Mouse (Mus musculus) large intestine, adult 2 months (tissue): ENCODE results near the gene Atp2c2. TPM values are rescaled to one million over a fixed set of nuclear protein-coding genes. Genes with fewer than 3 reads are reported as not detected.

ENCODE experiments used
- DNase-seq: peaks from one replicate; pipeline ENCODE4 v3.0.0-alpha.2; 2012; ENCODE audit warnings: low read depth, low spot score
- WGBS: fragments of 180-500 bp; shearing (Covaris S2); methylation state at CpG from one replicate; pipeline ENCODE4 v1.1.7; 2018; 5-methylcytosine and 5-hydroxymethylcytosine counted together
- polyA plus RNA-seq: library from polyadenylated mRNA; depleted of rRNA; stranded (reverse); fragments of >200 nt; gene quantifications from 2 replicates; pipeline ENCODE4 v1.2.3, GENCODE M21; 2012

Gene Atp2c2
- polyA plus RNA-seq, 1 experiment: 9.5 TPM

DNA sequence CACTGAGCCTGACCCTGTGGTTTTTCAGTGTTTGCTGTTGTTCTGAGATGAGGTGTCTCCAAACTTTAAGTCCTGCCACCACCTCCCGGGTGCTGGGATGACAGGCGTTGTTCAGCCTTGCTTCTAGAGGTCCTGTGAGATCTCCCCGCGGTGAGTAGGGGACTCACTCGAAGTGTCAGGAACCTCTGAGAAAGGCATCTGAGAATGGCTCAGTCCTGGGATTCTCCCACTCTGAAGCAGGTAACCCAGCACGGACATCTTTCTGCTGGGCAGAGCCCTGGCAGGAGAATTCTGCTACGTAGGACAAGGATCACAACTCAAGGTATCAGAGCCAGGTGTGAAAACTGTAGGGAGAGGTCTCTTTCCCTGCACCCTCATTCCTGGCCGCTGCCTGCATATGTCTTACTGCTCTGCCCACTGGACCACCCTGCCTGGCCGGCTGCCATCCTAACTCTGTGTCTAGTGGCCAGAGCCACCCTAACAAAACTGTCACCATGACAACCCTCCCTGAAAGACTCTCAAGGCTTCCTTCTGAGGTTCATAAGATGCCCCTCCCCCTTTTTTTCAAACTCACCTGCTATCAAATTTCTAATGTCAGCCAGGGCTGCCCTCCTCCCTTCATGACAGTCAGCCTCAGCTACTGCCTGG is 80.7 kb downstream of the Atp2c2 start:
- 87% methylated on average over 9 of the region's 9 CpGs for WGBS
- no peak for DNase-seq

DNA sequence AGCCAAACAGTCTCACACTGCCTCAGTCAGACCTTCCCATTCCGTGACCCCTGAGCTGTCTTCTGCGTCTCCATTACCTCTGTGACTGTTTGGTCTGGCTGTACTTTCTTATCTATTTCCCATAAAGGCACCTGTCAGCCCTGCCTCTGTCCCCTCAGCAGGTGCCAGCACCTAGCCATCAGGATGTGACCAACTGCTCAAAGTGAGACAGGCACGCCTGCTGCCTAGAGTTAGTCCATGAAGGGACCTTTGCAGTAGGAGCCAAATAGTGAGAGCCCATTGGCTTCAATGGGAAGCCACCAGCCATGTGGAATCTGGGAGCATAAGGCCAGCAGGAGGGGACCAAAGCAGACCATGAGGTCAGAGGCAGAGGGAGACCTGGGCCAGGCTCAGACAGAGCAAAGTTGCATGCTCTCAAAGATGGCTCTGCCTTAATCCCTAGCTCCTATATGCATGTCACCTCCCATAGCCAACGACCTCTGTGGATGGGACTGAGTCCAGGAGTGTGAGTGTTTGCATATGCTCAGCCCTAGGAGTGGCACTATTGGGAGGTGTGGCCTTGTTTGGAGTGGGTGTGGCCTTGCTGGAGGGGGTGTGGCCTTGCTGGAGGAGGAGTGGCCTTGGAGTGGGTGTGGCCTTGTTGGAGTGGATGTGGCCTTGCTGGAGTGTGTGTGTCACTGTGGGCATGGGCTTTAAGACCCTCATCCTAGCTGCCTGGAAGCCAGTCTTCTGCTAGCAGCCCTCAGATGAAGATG is 81.5 kb downstream of the Atp2c2 start:
- 26% methylated on average over 4 of the region's 4 CpGs for WGBS
- DNase-seq: no peak

- 5% methylated on average over 5 of the region's 5 CpGs for WGBS
- DNase-seq: no peak
These were observed 82.9 kb downstream of the Atp2c2 start for GRCm38 (mm10) chr8:119782715-119783114.

DNA sequence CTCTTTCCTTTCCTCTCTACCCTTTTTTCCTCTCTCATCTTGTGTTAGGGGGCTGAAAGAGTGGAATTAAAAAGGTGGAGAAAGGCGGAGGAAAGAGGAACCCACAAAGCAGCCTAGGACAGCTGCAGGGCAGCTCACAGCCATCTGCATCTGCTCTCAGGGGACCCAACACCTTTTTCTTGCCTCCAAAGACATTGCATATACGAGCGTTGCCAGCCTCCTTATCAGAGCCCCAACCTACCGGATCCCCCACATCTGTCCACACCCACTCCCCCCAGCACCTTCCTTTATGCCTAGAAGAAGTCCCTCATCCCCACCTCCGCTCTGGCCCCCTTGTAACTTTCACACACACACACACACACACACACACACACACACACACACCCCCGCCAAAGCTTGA is 83.8 kb downstream of the Atp2c2 start:
- WGBS: 90% methylated on average over 6 of the region's 6 CpGs
- no peak for DNase-seq

GRCm38 (mm10) chr8:119784141-119784574 is 84.3 kb downstream of the Atp2c2 start:
- 61% methylated on average over 9 of the region's 9 CpGs for WGBS
- DNase-seq: no peak

GRCm38 (mm10) chr8:119784676-119785075 is 84.9 kb downstream of the Atp2c2 start:
- WGBS: 83% methylated on average over 7 of the region's 7 CpGs
- DNase-seq: no peak

DNA sequence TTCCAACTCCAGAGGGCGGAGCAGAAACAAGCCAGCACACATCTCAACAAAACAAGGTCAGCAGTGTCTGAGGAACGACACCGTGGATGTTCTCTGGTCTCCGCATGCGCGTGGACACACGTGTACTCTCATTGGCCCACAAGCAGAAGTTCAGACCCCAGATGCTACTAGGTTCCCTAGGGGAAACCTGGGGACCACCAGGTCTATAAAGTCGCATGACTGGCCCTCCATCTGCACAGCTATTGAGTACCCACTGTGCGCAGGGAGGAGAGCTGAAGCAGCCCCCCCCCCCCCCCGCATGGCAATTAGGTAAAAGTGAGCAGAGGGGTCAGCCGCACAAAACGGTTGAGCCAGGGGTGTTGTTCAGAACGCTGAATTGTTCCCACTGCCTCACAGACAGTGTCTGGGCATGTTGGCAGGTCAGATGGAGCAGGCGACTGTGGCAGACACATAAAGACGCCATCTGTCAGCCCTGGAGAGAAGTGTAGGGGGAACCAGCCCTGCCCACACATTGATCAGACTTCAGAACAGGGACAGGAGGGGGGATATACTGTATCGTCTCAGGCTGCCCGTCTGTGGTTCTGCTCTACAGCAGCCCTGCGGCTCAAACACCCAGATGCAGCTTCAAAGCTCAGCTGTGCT is 86.1 kb downstream of the Atp2c2 start:
- WGBS: 73% methylated on average over 18 of the region's 18 CpGs
- DNase-seq: no peak

DNA sequence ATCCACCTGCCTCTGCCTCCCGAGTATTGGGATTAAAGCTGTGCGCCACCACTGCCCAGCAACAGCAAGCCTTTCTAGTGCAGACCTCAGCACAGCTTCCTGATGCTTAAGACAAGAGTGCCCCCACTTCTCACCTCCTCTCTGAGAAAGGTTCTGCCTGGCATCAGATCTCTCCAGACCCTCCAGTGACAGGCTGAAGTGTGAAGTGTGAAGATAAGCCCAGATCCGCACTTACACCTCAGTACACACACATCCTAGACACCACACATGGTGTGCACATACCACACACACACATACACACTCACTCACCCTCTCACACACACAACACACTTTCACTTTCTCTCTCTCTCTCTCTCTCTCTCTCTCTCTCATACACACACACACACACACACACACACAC is 87.1 kb downstream of the Atp2c2 start:
- DNase-seq: no peak
- 82% methylated on average over 3 of the region's 3 CpGs for whole genome bisulfite sequencing

DNA sequence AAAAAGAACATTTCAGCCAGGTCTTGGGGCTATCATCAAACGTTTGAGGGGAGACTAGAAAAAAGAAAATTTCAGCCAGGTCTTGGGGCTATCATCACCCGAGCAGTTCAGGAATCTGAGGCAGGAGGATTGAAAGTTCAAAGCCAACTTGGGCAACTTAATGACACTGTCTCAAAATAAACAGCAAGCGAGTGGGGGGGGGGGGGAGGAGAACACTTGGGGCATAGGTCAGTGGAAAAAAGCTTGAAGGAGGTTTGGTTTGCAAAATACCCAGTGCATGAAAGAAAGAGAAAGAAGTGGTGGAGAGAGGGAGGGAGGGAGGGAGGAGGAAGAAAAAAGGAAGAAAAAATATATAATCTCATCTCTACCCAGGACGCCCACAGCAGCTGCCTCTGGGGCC is 87.5 kb downstream of the Atp2c2 start:
- DNase-seq: no peak
- 37% methylated on average over 4 of the region's 4 CpGs for WGBS

- no peak for DNase-seq
- 83% methylated on average over 9 of the region's 9 CpGs for WGBS
These were observed 89.0 kb downstream of the Atp2c2 start for GRCm38 (mm10) chr8:119788607-119789381.

DNA sequence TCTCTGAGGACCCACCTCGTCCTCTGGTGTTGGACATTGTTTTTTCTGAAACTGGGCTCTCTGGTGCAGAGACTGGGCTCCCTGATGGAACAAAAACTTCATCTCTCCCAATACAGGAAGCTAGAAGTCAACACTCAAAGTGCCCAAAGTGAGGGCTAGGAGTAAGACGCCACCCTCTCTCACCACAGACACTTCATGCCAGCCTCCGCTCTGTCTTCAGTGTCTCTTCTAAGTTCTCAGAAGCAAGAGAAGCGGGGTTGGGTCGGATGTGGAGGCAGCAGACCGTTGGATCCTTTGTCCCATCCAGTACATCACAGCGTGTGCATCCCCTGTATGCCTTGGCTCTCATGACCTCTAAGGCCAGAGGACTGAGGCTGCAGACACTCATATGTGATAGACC is 89.8 kb downstream of the Atp2c2 start:
- DNase-seq: no peak
- WGBS: 88% methylated on average over 7 of the region's 7 CpGs

- 54% methylated on average over 16 of the region's 16 CpGs for WGBS
- DNase-seq: no peak
These were observed 92.2 kb downstream of the Atp2c2 start for GRCm38 (mm10) chr8:119791804-119792704.

- no peak for DNase-seq
These were observed 94.9 kb downstream of the Atp2c2 start for GRCm38 (mm10) chr8:119794689-119795088.

GRCm38 (mm10) chr8:119795651-119796050 is 95.8 kb downstream of the Atp2c2 start:
- DNase-seq: no peak
- 47% methylated on average over 3 of the region's 3 CpGs for WGBS

More at GRCm38 (mm10) chr8:119794689-119795088, 94.9 kb downstream of the Atp2c2 start:
- WGBS: 71% methylated on average over 7 of the region's 7 CpGs

- DNase-seq: no peak
- WGBS: 23% methylated on average over 15 of the region's 15 CpGs
These were observed 98.6 kb downstream of the Atp2c2 start for GRCm38 (mm10) chr8:119798170-119798964.

GRCm38 (mm10) chr8:119798965-119799264 is 99.1 kb downstream of the Atp2c2 start:
- 49% methylated on average over 2 of the region's 2 CpGs for WGBS
- DNase-seq: no peak

- DNase-seq: no peak
- 28% methylated on average over 3 of the region's 4 CpGs for WGBS
These were observed 101.4 kb downstream of the Atp2c2 start for GRCm38 (mm10) chr8:119801168-119801567.

- 92% methylated on average over 1 of the region's 1 CpGs for WGBS
These were observed 102.8 kb downstream of the Atp2c2 start for GRCm38 (mm10) chr8:119802592-119802991.

More at GRCm38 (mm10) chr8:119802592-119802991, 102.8 kb downstream of the Atp2c2 start:
- DNase-seq: no peak
